Mouse (Mus musculus) heart, embryonic 14.5 days (tissue): ENCODE measurements around the gene Prkar2b. TPM values are rescaled to one million over a fixed set of nuclear protein-coding genes. Genes with fewer than 3 reads are reported as not detected.
A peak's percentile ranks its signal among the peaks of the same experiment; 100 is the strongest.

Source experiments
- ATAC-seq: fragments of 200-750 bp; cut with Nextera tagmentation; 2 replicates; pipeline ENCODE4 v1.8.0; 2017; ENCODE audit warnings: low read depth, moderate TSS enrichment; ENCODE audit not compliant: insufficient number of reproducible peaks, insufficient read depth, low FRiP score
- H3K27ac ChIP-seq, 2 experiments: fragments of 200-500 bp in 1 of 2; fragments of 300-500 bp in 1 of 2; sonication (generic) in 1 of 2; replicated peaks in 1 of 2; 2 replicates each; pipeline ENCODE4 v1.5.1; 2012 to 2014; ENCODE audit warnings: low read depth in 2 of 2, low read length in 2 of 2, control low read depth in 1 of 2, mild to moderate bottlenecking in 1 of 2, mixed read lengths in 1 of 2; ENCODE audit not compliant: control insufficient read depth in 1 of 2, insufficient read depth in 1 of 2
- H3K27me3 ChIP-seq: fragments of 300-500 bp; sonication (generic); 2 replicates; pipeline ENCODE4 v1.6.1; 2014; ENCODE audit warnings: mild to moderate bottlenecking, low read length, control low read depth; ENCODE audit not compliant: control insufficient read depth, insufficient read depth
- H3K36me3 ChIP-seq: fragments of 300-500 bp; sonication (generic); 2 replicates; pipeline ENCODE4 v1.6.1; 2014; ENCODE audit warnings: mild to moderate bottlenecking, control low read depth, low read length, mixed read lengths; ENCODE audit not compliant: control insufficient read depth, insufficient read depth
- H3K4me1 ChIP-seq, 2 experiments: fragments of 200-500 bp in 1 of 2; fragments of 300-500 bp in 1 of 2; sonication (generic) in 1 of 2; 2 replicates each; pipeline ENCODE4 v1.6.1; 2012 to 2014; ENCODE audit warnings: low read length in 2 of 2, control low read depth in 1 of 2, mixed read lengths in 1 of 2; ENCODE audit not compliant: control insufficient read depth in 2 of 2, insufficient read depth in 2 of 2
- H3K4me2 ChIP-seq: fragments of 300-500 bp; sonication (generic); 2 replicates; pipeline ENCODE4 v1.6.1; 2014; ENCODE audit warnings: mild to moderate bottlenecking, low read length
- H3K4me3 ChIP-seq, 2 experiments: fragments of 200-500 bp in 1 of 2; fragments of 300-500 bp in 1 of 2; sonication (generic) in 1 of 2; 2 replicates each; pipeline ENCODE4 v1.5.1; 2012 to 2014; ENCODE audit warnings: low read length in 2 of 2, mild to moderate bottlenecking in 2 of 2, control low read depth in 1 of 2, low read depth in 1 of 2, moderate library complexity in 1 of 2; ENCODE audit not compliant: control insufficient read depth in 1 of 2, insufficient read depth in 1 of 2
- H3K9ac ChIP-seq: fragments of 300-500 bp; sonication (generic); 2 replicates; pipeline ENCODE4 v1.6.1; 2014; ENCODE audit warnings: mild to moderate bottlenecking, low read length
- H3K9me3 ChIP-seq: fragments of 300-500 bp; sonication (generic); 2 replicates; pipeline ENCODE4 v1.6.1; 2016; ENCODE audit warnings: low read length, control low read depth; ENCODE audit not compliant: control insufficient read depth
- WGBS: fragments of 180-500 bp; shearing (Covaris S2); extraction: QIAGEN DNeasy Blood & Tissue Kit; methylation state at CpG from one replicate; pipeline ENCODE4 v1.1.7; 2014; 5-methylcytosine and 5-hydroxymethylcytosine counted together
- polyA plus RNA-seq: library from polyadenylated mRNA; unstranded; fragments of >200 nt; fragmentation: Nextera tagmentation; extraction: Ambion mirVana; gene quantifications from 2 replicates; pipeline ENCODE4 v1.2.1, GENCODE M21; 2014

Gene Prkar2b
- polyA plus RNA-seq: 14.7 and 15.2 TPM in 2 replicates

DNA sequence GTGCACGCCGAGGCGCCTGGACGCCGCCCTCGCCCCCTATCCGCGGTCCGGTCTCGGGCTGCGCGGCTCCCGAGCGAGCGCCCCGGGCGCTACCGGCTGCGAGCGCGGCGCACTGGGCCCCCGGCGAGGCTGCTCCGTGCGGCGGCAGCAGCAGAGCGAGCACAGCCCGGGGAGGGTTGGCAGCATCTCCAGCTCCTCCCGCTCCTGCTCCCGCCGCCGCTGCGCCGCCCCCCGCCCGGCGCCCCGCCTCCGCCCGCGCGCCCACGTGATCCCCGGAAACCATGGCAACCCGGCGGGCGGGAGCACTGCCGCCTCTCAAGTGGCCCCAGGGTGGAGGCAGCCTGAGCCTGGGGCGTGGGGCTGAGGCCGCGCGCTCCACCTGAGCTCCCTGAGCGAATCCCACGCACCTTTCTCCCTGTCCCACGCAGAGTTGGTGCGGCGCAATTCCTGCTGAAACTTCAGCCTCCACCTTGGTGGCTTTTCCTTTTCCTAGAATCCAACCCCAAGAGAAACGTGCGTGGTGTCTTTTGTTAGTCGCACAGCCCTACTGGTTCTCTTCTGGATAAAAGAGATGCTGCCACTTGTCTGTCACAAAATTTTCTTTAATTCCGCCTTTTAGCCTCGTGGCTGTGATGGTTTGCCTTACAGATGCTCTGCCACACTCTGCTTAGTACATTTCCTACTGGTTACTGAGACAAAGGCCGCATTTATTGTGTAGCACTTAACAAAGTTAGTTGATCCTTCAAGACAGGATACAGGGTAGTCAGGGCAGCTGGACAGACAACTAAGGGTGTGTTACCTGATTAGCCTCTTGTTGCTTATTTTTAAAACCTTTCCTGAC lies at the start of gene Prkar2b:
Prkar2b (minus strand) TSS at position 207 of the 841 bp plus-strand sequence.
- Histone ChIP-seq H3K27ac (peak within 1 kb of the TSS; percentile 40 to 81), H3K9ac (peak within 1 kb of the TSS; percentile 83), H3K9me3 (no peaks in the 10 kb centered on the region), H3K4me3 (peak within 1 kb of the TSS; percentile 53 to 80), H3K4me2 (peak within 1 kb of the TSS; percentile 98), H3K27me3 (no peaks in the 10 kb centered on the region), H3K4me1 (no peaks in the 10 kb centered on the region; a peak in 2 of 4 replicates), H3K36me3 (no peaks in the 10 kb centered on the region)
- ATAC-seq: peak; percentile 97
- 1% methylated on average over 48 of the region's 64 CpGs for WGBS

DNA sequence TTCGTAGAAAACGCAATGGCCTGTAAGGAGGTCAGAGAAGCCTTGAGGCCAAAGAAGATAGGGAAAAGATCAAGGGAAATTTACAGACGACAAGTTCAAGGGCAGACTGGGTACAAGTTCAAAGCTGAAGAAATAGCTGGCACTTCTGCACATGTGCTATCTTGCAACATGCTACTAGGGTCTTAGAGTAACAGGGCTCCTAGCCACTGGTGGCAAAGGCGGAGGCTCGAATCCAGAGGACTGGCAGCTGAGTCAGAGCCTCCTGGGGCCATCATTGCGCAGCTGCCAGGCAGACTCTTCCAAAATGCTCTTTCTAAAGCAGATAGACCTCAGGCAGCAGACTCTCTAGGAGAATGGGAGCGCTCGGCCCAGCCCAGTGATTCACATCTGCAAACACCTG lies 48.1 kb upstream of the Prkar2b start:
- Histone ChIP-seq H3K27ac (no peak overlapping the region), H3K4me3 (no peak overlapping the region), H3K9ac (no peak overlapping the region), H3K27me3 (no peaks in the 10 kb centered on the region), H3K4me1 (peaks cover 15 to 33% of the 10 kb centered on the region in 2 experiments), H3K36me3 (no peaks in the 10 kb centered on the region), H3K9me3 (no peaks in the 10 kb centered on the region), H3K4me2 (no peak overlapping the region)
- no peak for ATAC-seq
- WGBS: 84% methylated on average over 8 of the region's 8 CpGs

DNA sequence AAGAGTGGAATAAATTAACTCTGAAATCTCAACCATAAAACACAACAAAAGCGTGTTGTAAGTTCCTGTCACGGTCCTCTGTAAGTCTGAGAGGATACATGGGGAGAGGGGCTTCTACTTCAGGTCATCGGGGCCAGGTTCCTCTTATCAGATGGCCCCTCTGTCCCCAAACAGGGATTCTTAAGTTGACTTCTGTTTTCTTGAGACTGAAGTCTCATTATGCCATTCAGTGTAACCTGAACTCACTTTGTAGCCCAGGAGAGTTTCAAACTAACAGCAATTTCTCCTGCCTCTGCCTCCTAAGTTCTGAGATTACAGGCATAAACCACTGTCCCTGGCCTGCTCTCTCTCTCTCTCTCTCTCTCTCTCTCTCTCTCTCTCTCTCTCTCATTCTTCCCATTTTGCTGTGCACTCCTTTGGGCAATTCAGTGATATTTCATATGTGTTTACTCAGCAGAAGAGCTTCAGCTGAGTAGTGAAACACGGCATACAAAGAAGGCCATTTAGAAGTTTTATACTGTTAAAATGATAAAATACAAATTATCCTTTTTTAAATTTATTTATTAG lies 43.9 kb upstream of the Prkar2b start:
- ATAC-seq: no peak
- 75% methylated on average over 4 of the region's 4 CpGs for WGBS
- H3K4me3 ChIP-seq: no peak overlapping the region
- H3K36me3 ChIP-seq: no peaks in the 10 kb centered on the region
- no peak overlapping the region for H3K4me2 ChIP-seq
- H3K27ac ChIP-seq: no peak overlapping the region; a peak in 1 of 4 replicates
- H3K4me1 ChIP-seq: peaks cover 11 to 14% of the 10 kb centered on the region in 2 experiments
- no peak overlapping the region for H3K9ac ChIP-seq
- H3K9me3 ChIP-seq: no peaks in the 10 kb centered on the region
- no peaks in the 10 kb centered on the region for H3K27me3 ChIP-seq

DNA sequence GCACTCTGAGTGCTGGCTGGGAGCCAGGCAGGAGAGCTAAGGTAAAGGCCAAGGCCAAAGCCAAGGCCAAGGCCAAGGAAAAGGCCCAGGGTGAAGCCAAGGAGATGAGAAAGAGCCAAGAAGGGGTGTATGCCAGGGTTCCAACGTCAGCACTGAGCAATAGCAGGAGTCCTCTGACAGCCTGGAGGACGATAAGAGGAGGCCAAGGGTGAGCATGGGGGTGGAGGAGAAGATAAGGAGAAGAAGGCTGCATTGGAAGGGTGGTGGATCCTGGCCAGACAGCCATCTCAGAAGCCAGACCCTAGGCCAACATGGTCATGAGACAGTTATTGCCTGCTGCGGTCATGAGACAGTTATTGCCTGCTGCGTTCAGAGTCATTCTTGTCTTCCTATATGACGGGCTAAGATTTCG lies 43.4 kb upstream of the Prkar2b start:
- peak overlapping the region in 1 of 2 experiments; percentile 28; a peak in 1 of 4 replicates for H3K27ac ChIP-seq
- WGBS: 40% methylated on average over 6 of the region's 6 CpGs
- no peaks in the 10 kb centered on the region for H3K27me3 ChIP-seq
- no peaks in the 10 kb centered on the region for H3K9me3 ChIP-seq
- ATAC-seq: peak; percentile 61
- no peak overlapping the region for H3K9ac ChIP-seq
- H3K4me2 ChIP-seq: no peak overlapping the region
- H3K4me1 ChIP-seq: peaks cover 11 to 14% of the 10 kb centered on the region in 2 experiments
- H3K4me3 ChIP-seq: no peak overlapping the region
- no peaks in the 10 kb centered on the region for H3K36me3 ChIP-seq

DNA sequence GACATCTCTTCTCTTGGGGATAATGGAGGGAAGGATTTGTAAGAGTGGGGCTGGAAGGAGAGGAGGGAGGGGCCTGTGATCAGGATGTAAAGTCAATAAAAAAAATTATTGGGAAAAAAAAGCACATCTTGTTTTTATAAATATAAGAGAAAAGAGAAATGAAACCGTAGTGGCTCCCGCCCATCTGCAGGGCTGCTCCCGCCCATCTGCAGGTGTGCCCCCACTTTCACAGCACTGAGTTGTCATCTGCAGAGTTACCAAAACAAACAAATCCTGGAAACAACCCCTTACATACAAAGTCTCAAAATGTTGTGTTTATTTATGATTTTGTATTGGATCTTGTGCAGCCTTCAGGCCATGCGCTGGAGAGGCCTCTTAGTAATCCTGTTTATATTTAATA lies 40.2 kb upstream of the Prkar2b start:
- no peak for ATAC-seq
- no peak overlapping the region for H3K27ac ChIP-seq
- H3K27me3 ChIP-seq: no peaks in the 10 kb centered on the region
- H3K36me3 ChIP-seq: no peaks in the 10 kb centered on the region
- H3K4me2 ChIP-seq: no peak overlapping the region
- H3K9me3 ChIP-seq: no peaks in the 10 kb centered on the region
- 97% methylated on average over 4 of the region's 4 CpGs for WGBS
- H3K9ac ChIP-seq: no peak overlapping the region
- H3K4me3 ChIP-seq: no peak overlapping the region
- peaks cover 11 to 14% of the 10 kb centered on the region in 2 experiments for H3K4me1 ChIP-seq

DNA sequence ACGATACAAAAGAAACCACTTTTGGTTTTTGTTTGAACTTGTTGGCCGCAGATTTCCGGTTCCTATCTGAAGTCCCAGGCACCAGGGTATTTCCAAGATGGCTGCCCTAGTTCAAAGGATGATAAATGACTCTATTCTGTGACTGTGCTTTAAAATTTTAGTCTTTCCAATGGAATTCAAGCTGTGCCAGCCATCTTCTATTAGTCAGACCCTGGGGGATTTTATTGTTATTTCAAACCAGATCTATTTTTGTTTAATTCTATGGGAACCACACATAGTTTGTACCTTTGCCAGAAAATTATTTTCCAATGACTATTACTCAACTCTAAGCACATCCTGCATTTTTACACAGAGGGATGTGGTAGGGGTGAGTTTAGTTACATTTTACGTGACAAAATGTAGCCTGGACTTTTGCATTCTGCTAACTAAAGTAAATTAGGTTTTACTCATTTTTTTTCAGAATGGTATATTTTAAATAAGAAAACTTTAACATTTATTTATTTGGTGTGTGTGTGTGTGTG lies 38.6 kb upstream of the Prkar2b start:
- Histone ChIP-seq H3K27ac (no peak overlapping the region), H3K27me3 (no peaks in the 10 kb centered on the region), H3K36me3 (no peaks in the 10 kb centered on the region), H3K4me3 (no peak overlapping the region), H3K4me2 (no peak overlapping the region), H3K9ac (no peak overlapping the region), H3K9me3 (no peaks in the 10 kb centered on the region), H3K4me1 (peaks cover 11 to 13% of the 10 kb centered on the region in 2 experiments)
- WGBS: 79% methylated on average over 4 of the region's 4 CpGs
- no peak for ATAC-seq

DNA sequence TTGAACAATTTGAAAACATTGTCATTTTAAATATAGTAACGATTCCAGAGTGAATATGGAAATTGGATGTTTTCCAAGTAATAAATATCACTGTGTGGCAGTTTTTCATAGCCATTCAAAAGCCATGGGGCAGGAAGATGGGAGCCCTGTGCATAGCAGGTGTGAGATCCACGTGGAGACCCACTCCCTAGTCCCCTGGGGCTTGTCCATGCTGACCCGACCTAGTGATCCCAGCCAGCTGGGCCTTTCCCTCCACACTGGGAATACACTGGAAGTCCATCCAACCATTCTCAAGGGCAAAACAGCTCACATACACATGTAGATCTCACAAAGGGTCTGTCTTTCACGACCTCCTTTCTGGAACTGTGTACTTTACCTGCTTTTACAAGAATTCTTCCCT lies 37.5 kb upstream of the Prkar2b start:
- peaks cover 0 to 6% of the 10 kb centered on the region in 2 experiments; a peak in 3 of 4 replicates for H3K4me1 ChIP-seq
- no peak for ATAC-seq
- no peak overlapping the region for H3K27ac ChIP-seq
- H3K4me2 ChIP-seq: no peak overlapping the region
- no peaks in the 10 kb centered on the region for H3K9me3 ChIP-seq
- no peak overlapping the region for H3K4me3 ChIP-seq
- H3K9ac ChIP-seq: no peak overlapping the region
- H3K36me3 ChIP-seq: no peaks in the 10 kb centered on the region
- H3K27me3 ChIP-seq: no peaks in the 10 kb centered on the region
- 70% methylated on average over 4 of the region's 4 CpGs for WGBS
